Mouse (Mus musculus): ENCODE measurements around the gene Pcdh20.

The Pcdh20 gene

GRCm38 (mm10) chr14:88470495-88471434 lies at the start of gene Pcdh20:
Pcdh20 (minus strand) TSS chr14:88471396.
- in situ Hi-C loops (cut with MboI, MseI): loop anchor here (25.0 kb wide), 1 partner anchor 1008 kb away; no protein-coding TSS in a partner anchor

DNA sequence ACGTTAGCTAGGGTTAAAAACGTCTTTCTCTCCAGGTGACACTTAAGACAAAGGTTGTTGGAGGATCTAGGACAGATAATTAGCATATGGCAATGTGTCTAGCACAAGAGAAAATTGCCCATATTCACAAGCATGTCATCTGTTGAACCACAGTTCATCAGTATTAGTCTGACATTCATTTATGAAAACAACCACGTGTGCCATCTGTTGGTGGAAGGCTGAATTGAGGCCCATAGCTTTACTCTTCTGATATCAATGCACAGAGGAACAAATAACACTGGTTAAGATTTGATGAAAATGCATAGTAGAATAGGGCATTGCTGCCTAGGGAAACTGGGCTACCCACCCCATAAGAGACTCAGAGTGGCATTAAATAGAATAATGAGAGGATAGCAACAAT lies 8.7 kb upstream of the Pcdh20 start:
- in situ Hi-C loops (cut with MboI, MseI): no loop called here

DNA sequence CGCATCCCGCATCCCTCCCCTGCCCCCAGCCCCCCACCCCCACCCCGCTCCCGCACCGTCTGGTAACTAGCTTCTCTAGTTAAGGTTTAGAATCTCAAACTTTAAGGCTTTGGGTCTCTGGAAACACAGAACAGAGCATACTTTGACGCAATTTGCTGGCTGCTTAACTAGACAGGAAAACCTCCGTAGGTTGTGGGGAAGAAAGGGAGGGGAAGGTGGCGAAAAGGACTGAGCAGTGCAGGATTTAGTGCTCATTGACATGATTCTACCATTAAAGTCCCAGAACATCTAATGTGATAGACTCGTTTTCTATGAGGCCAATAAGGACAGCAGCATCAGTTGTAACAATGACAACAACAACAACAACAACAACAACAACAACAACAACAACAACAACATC lies 1.2 kb downstream of the Pcdh20 start:
- in situ Hi-C loops (cut with MboI, MseI): loop anchor here (25.0 kb wide), 1 partner anchor 1008 kb away; no protein-coding TSS in a partner anchor

- in situ Hi-C loops (cut with MboI, MseI): loop anchor here (25.0 kb wide), 1 partner anchor 1007 kb away; no protein-coding TSS in a partner anchor
Observed at GRCm38 (mm10) chr14:88469361-88469760, 1.8 kb downstream of the Pcdh20 start.

- in situ Hi-C loops (cut with MboI, MseI): loop anchor here (25.0 kb wide), 1 partner anchor 1004 kb away; no protein-coding TSS in a partner anchor
Observed at GRCm38 (mm10) chr14:88466416-88466815, 4.8 kb downstream of the Pcdh20 start.

DNA sequence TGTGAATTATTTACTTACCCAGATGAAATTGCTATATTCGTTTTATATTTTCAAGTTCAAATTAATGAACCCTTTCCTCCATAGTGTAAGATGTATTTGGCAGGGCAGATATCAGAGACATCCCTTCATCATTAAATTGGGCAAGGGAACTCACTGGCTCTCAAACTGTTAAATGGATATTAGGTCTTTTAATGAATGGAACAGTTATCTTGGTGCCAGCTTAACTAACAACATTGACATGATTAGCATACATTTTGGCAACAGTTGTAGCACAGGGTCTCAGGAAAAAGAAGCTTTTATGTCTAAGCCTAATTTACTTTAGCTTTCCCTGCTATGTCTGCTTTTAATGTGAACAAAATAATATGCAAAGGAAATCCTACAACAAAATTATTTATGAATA lies 6.8 kb downstream of the Pcdh20 start:
- in situ Hi-C loops (cut with MboI, MseI): loop anchor here (25.0 kb wide), 1 partner anchor 1002 kb away; no protein-coding TSS in a partner anchor

GRCm38 (mm10) chr14:88463357-88463756 lies 7.8 kb downstream of the Pcdh20 start:
- in situ Hi-C loops (cut with MboI, MseI): loop anchor here (25.0 kb wide), 1 partner anchor 1001 kb away; no protein-coding TSS in a partner anchor

GRCm38 (mm10) chr14:88462944-88463343 lies 8.3 kb downstream of the Pcdh20 start:
- in situ Hi-C loops (cut with MboI, MseI): loop anchor here (25.0 kb wide), 1 partner anchor 1001 kb away; no protein-coding TSS in a partner anchor

DNA sequence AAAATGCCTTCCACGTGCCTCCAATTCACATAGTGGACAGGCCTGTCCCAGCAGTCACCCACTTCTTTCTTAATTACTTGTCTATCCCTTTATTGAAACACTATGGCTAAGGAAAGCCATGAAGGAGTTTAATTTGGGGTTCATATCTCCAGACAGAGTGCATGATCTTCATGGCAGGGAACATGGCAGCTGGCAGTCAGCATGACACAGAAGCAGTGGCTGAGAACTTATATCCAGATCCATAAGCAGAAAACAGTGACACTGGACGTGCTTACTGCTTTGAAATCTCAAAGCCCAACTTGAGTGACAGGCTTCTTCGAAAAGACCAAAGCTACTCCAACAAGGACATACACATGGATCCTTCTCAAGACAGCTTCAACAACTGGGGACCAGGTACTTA lies 10.5 kb downstream of the Pcdh20 start:
- in situ Hi-C loops (cut with MboI, MseI): loop anchor here (25.0 kb wide), 1 partner anchor 998 kb away; no protein-coding TSS in a partner anchor

DNA sequence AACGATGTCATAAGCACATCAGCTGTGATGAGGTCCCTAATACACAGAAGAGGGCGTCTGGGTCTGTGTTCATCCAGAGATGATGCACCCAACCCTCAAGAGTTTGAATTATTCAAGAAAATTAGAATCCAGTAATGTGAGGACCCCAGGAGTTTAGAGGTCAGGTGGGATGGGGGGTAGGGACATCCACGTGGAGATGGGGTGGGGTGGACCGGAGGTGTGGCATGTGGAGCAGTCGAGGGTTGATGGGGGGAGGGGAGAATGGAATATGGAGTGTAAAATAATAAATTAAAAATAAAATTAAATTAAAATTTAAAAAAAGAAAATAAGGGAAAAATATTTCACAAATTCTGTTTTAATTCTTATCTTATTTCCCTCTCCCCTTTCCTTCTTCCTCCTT lies 27.9 kb downstream of the Pcdh20 start:
- in situ Hi-C loops (cut with MboI, MseI): no loop called here

- in situ Hi-C loops (cut with MboI, MseI): no loop called here
Observed at GRCm38 (mm10) chr14:88429393-88429792, 41.8 kb downstream of the Pcdh20 start.

DNA sequence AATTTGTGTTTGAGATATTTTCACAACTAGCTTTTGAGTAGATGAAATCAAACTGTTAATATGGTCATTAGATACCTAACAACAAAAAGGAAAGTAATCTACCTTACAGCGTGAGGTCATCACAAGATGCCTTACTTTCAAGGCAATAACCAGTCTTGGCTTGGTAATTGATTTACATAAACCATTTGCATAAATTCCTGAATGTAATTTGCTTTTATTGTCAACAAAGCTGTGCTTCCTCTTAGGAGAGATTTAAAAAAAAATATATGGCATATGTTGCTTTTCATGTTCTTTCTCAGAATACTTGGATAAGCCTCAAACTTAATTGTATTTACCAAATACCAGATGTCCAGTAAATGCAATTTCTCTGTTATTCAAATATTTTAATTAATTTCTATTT lies 43.8 kb downstream of the Pcdh20 start:
- in situ Hi-C loops (cut with MboI, MseI): no loop called here
